Mouse (Mus musculus) adrenal gland (tissue): ENCODE data around the gene Ctf1.

Source experiments
- intact Hi-C: fragments of 180-260 bp; cut with DNase I; formaldehyde crosslinking; loops from one replicate; pipeline ENCODE4 v1.15.1; 2025
- microRNA-seq, 2 experiments: library from miRNA; unstranded; fragments of <30 nt; microRNA quantifications; one replicate each; pipeline ENCODE4; 2019

Gene Ctf1

DNA sequence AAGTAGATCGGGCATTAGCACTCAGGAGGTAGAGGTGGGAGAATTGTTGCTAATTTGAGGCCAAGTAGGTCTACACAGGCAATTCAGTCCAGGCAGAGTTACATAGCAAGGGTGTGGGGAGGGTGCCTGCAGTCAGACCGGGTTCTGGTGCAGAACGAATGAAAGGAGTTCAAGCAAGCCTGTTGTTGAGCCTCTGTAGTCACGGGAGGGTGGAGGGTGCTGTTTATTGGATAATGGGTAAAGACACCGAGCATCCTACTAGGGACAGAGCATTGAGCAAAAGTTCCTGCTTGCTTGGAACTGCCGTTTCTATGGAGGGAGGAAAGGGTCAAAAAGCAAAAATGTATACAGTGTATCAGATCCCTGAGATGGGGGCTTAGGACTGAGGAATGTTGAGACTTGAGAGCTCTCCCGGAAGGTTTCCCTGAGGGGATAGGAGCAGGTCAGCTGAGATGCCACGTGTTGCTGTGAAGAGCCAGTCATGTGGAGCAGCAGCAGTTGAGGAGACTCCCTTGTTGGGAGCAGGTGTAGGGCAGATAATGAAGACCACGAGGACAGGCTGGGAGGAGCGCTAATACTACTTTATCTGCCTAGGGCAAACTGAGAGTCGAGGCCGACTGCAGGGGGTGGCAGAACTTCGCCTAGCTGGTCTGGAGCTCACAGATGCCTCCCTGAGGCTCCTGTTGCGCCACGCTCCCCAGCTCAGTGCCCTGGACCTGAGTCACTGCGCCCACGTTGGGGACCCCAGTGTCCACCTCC lies 54.5 kb downstream of the Ctf1 start:
- intact Hi-C loops: loop anchor here (5.0 kb wide), 1 partner anchor 90 kb away; no protein-coding TSS in a partner anchor

Small RNA genes within 50 kb of the gene (microRNA-seq; reads per million reads assigned to microRNA genes)
- 0 to 0.12 reads per million in 2 experiments for gene Mir762
